Mouse (Mus musculus) Patski (cell line): ENCODE data around the gene Esyt1. TPM values are rescaled to one million over a fixed set of nuclear protein-coding genes. Genes with fewer than 3 reads are reported as not detected.
"Not testable (repeated sequence)": the region's sequence is repeated elsewhere in the genome, so short reads cannot be mapped to it uniquely, and the experiment has no call there.

Experiments
- ATAC-seq: fragments of 100-300 bp; one replicate; pipeline ENCODE4 v1.8.0; 2021
- CTCF ChIA-PET: fragments of 350-600 bp; sonication (Branson Sonifier 250); formaldehyde crosslinking; loops from one replicate; lab custom pipeline; 2022; ENCODE audit warnings: inconsistent platforms; lab: Charles Lee
- POLR2A ChIA-PET: fragments of 350-600 bp; sonication (Branson Sonifier 250); formaldehyde crosslinking; loops from one replicate; lab custom pipeline; 2022; ENCODE audit warnings: antibody characterized with exemption, inconsistent platforms; lab: Charles Lee
- DNase-seq: peaks from one replicate; pipeline ENCODE4 v3.0.0-alpha.2; 2011; ENCODE audit warnings: low read depth, low spot score
- H3K27me3 ChIP-seq: fragments of 371-371 bp; one replicate; pipeline ENCODE4 v1.5.1; 2021
- CTCF ChIP-seq: fragments of 100-300 bp; IDR thresholded peaks from one replicate; pipeline ENCODE4 v1.5.1; 2021
- in situ Hi-C: fragments of 300-500 bp; cut with MboI; formaldehyde crosslinking; loops from 3 replicates; pipeline ENCODE4 v1.11.1; 2018; ENCODE audit warnings: low pct_unique_long_range_greater_than_20kb, mixed read lengths
- polyA plus RNA-seq: library from polyadenylated mRNA; unstranded; gene quantifications from one replicate; pipeline ENCODE4 v1.2.3, GENCODE M21; 2021

Gene Esyt1
- polyA plus RNA-seq, 1 experiment from 2014 or later = 75.8 TPM

GRCm38 (mm10) chr10:128509203-128509602 is 16.5 kb downstream of the Esyt1 start:
- CTCF ChIA-PET = interaction anchor here (1.3 to 1.6 kb wide), 3 partner anchors 10 to 21 kb away, joined by 3 read pairs; no protein-coding TSS in a partner anchor
- ATAC-seq = no peak
- POLR2A ChIA-PET = interaction anchor here (0.6 to 1.3 kb wide), 2 partner anchors 10 to 22 kb away, joined by 4 to 7 read pairs; no protein-coding TSS in a partner anchor
- no peak for TF ChIP-seq CTCF
- H3K27me3 ChIP-seq = no peaks in the 10 kb centered on the region
- in situ Hi-C loops = no loop called here
- no peak for DNase-seq

- no peaks in the 10 kb centered on the region for H3K27me3 ChIP-seq
- ChIA-PET CTCF (interaction anchor here (1.3 to 1.6 kb wide), 2 partner anchors 9 to 12 kb away, joined by 3 read pairs; no protein-coding TSS in a partner anchor), POLR2A (no interaction called here)
- DNase-seq (no peak), ATAC-seq (no peak)
- in situ Hi-C loops = no loop called here
- TF ChIP-seq CTCF = no peak
Observed at GRCm38 (mm10) chr10:128508260-128508659, 17.4 kb downstream of the Esyt1 start.

GRCm38 (mm10) chr10:128505974-128506373 is 19.7 kb downstream of the Esyt1 start:
- ATAC-seq = no peak
- in situ Hi-C loops = no loop called here
- ChIA-PET POLR2A (interaction anchor here (1.7 kb wide), 1 partner anchor 15 kb away, joined by 6 read pairs; no protein-coding TSS in a partner anchor), CTCF (interaction anchor here (2.1 kb wide), 1 partner anchor 19 kb away, joined by 5 read pairs; the partner anchor contains the start of gene Esyt1)
- no peak for DNase-seq
- no peak for TF ChIP-seq CTCF
- no peaks in the 10 kb centered on the region for H3K27me3 ChIP-seq

- POLR2A ChIA-PET = interaction anchor here (0.7 to 1.7 kb wide), 2 partner anchors 15 to 100 kb away, joined by 3 to 6 read pairs; no protein-coding TSS in a partner anchor
- in situ Hi-C loops, ATAC-seq, DNase-seq, H3K27me3 ChIP-seq: not testable (repeated sequence)
- CTCF ChIA-PET = interaction anchor here (2.0 to 2.1 kb wide), 2 partner anchors 15 to 20 kb away, joined by 5 to 7 read pairs; partner anchors contain the start of gene Esyt1
Observed at GRCm38 (mm10) chr10:128505371-128505667, 20.4 kb downstream of the Esyt1 start.

GRCm38 (mm10) chr10:128504641-128505370 is 20.9 kb downstream of the Esyt1 start:
- ATAC-seq = no peak
- in situ Hi-C loops = no loop called here

GRCm38 (mm10) chr10:128504012-128504411 is 21.7 kb downstream of the Esyt1 start:
- no peak for TF ChIP-seq CTCF
- ATAC-seq (no peak), DNase-seq (no peak)
- CTCF ChIA-PET = interaction anchor here (1.3 to 2.0 kb wide), 2 partner anchors 16 to 22 kb away, joined by 5 to 7 read pairs; partner anchors contain the start of gene Esyt1
- in situ Hi-C loops = no loop called here
- POLR2A ChIA-PET = interaction anchor here (0.6 to 1.2 kb wide), 3 partner anchors 15 to 139 kb away, joined by 3 to 4 read pairs (median 3); no protein-coding TSS in a partner anchor
- no peaks in the 10 kb centered on the region for H3K27me3 ChIP-seq

More at GRCm38 (mm10) chr10:128504641-128505370, 20.9 kb downstream of the Esyt1 start:
- no peak for DNase-seq
- CTCF ChIA-PET = interaction anchor here (1.3 to 2.0 kb wide), 2 partner anchors 16 to 21 kb away, joined by 5 to 7 read pairs; partner anchors contain the start of gene Esyt1
- no peak for TF ChIP-seq CTCF
- POLR2A ChIA-PET = interaction anchor here (0.7 to 1.7 kb wide), 3 partner anchors 14 to 100 kb away, joined by 3 to 6 read pairs (median 4); no protein-coding TSS in a partner anchor
- no peaks in the 10 kb centered on the region for H3K27me3 ChIP-seq

- in situ Hi-C loops = no loop called here
- ATAC-seq = no peak
- H3K27me3 ChIP-seq = no peaks in the 10 kb centered on the region
- ChIA-PET POLR2A (interaction anchor here (0.6 kb wide), 2 partner anchors 15 to 138 kb away, joined by 3 read pairs; no protein-coding TSS in a partner anchor), CTCF (interaction anchor here (1.4 kb wide), 1 partner anchor 14 kb away, joined by 4 read pairs; no protein-coding TSS in a partner anchor)
- TF ChIP-seq CTCF = no peak
- DNase-seq = no peak
Observed at GRCm38 (mm10) chr10:128503532-128503931, 22.1 kb downstream of the Esyt1 start.

GRCm38 (mm10) chr10:128502341-128502740 is 23.3 kb downstream of the Esyt1 start:
- H3K27me3 ChIP-seq = no peaks in the 10 kb centered on the region
- ChIA-PET POLR2A (interaction anchor here (0.6 to 1.7 kb wide), 4 partner anchors 9 to 22 kb away, joined by 3 to 6 read pairs (median 4); partner anchors contain the start of gene Myl6), CTCF (interaction anchor here (1.1 to 1.8 kb wide), 3 partner anchors 9 to 44 kb away, joined by 3 to 6 read pairs (median 4); partner anchors contain the start of gene Myl6)
- ATAC-seq (no peak), DNase-seq (no peak)
- in situ Hi-C loops = no loop called here
- no peak for TF ChIP-seq CTCF

- H3K27me3 ChIP-seq = no peaks in the 10 kb centered on the region
- ChIA-PET POLR2A (interaction anchor here (1.2 to 2.2 kb wide), 2 partner anchors 9 to 49 kb away, joined by 7 to 8 read pairs; partner anchors contain the start of gene Zc3h10), CTCF (interaction anchor here (1.0 to 1.4 kb wide), 3 partner anchors 9 to 21 kb away, joined by 3 to 4 read pairs (median 3); no protein-coding TSS in a partner anchor)
- ATAC-seq = peak; percentile 23
- in situ Hi-C loops = no loop called here
- TF ChIP-seq CTCF = no peak
- no peak for DNase-seq
Observed at GRCm38 (mm10) chr10:128499116-128499671, 26.5 kb downstream of the Esyt1 start.

- in situ Hi-C loops = no loop called here
- CTCF ChIA-PET = interaction anchor here (1.1 to 1.4 kb wide), 2 partner anchors 15 to 22 kb away, joined by 3 to 4 read pairs; no protein-coding TSS in a partner anchor
- no peaks in the 10 kb centered on the region for H3K27me3 ChIP-seq
- ATAC-seq (peak; percentile 82), DNase-seq (peak; percentile 68)
- no peak for TF ChIP-seq CTCF
- POLR2A ChIA-PET = interaction anchor here (2.2 kb wide), 1 partner anchor 49 kb away, joined by 8 read pairs; the partner anchor contains the start of gene Zc3h10
Observed at GRCm38 (mm10) chr10:128498590-128498989, 27.1 kb downstream of the Esyt1 start, which contains the start of gene Myl6b. Gene Myl6b, minus strand, starts transcription at chr10:128498685.
